Mouse (Mus musculus) left cerebral cortex, adult 11 months (tissue): ENCODE measurements around the gene Cdh23.

Experiments used
- DNase-seq: peaks from one replicate; pipeline ENCODE4 v3.0.0; 2022; ENCODE audit warnings: low spot score

Gene Cdh23

GRCm38 (mm10) chr10:60328963-60329650 lies 367.2 kb downstream of the Cdh23 start:
- DNase-seq, result no peak

- no peak for DNase-seq
Measured at GRCm38 (mm10) chr10:60316166-60316565, 380.1 kb downstream of the Cdh23 start.

GRCm38 (mm10) chr10:60313606-60314005 lies 382.7 kb downstream of the Cdh23 start:
- no peak for DNase-seq

GRCm38 (mm10) chr10:60310629-60311028 lies 385.7 kb downstream of the Cdh23 start:
- no peak for DNase-seq

GRCm38 (mm10) chr10:60304854-60305628 lies 391.2 kb downstream of the Cdh23 start:
- no peak for DNase-seq

GRCm38 (mm10) chr10:60303419-60303818 lies 392.9 kb downstream of the Cdh23 start:
- no peak for DNase-seq

- DNase-seq, result no peak
Measured at GRCm38 (mm10) chr10:60299636-60300035, 396.7 kb downstream of the Cdh23 start.

- no peak for DNase-seq
Measured at GRCm38 (mm10) chr10:60296027-60296426, 400.3 kb downstream of the Cdh23 start.

- no peak for DNase-seq
Measured at GRCm38 (mm10) chr10:60295356-60295755, 400.9 kb downstream of the Cdh23 start.

GRCm38 (mm10) chr10:60294621-60295020 lies 401.7 kb downstream of the Cdh23 start:
- DNase-seq, result no peak

GRCm38 (mm10) chr10:60292209-60292608 lies 404.1 kb downstream of the Cdh23 start:
- no peak for DNase-seq

GRCm38 (mm10) chr10:60290739-60291110 lies 405.6 kb downstream of the Cdh23 start:
- no peak for DNase-seq

- DNase-seq, result no peak
Measured at GRCm38 (mm10) chr10:60290026-60290738, 406.1 kb downstream of the Cdh23 start.

- DNase-seq, result no peak
Measured at GRCm38 (mm10) chr10:60289216-60289615, 407.1 kb downstream of the Cdh23 start.

- no peak for DNase-seq
Measured at GRCm38 (mm10) chr10:60287726-60288125, 408.6 kb downstream of the Cdh23 start.

- DNase-seq, result no peak
Measured at GRCm38 (mm10) chr10:60287161-60287560, 409.1 kb downstream of the Cdh23 start.

GRCm38 (mm10) chr10:60286546-60286945 lies 409.7 kb downstream of the Cdh23 start:
- DNase-seq, result no peak

GRCm38 (mm10) chr10:60285676-60286372 lies 410.5 kb downstream of the Cdh23 start:
- DNase-seq, result peak; percentile 77

GRCm38 (mm10) chr10:60285183-60285582 lies 411.1 kb downstream of the Cdh23 start:
- no peak for DNase-seq

- no peak for DNase-seq
Measured at GRCm38 (mm10) chr10:60284676-60285111, 411.6 kb downstream of the Cdh23 start.

- no peak for DNase-seq
Measured at GRCm38 (mm10) chr10:60284248-60284647, 412.0 kb downstream of the Cdh23 start.
